Mouse (Mus musculus) CH12.LX (cell line): ENCODE results near the gene Ube2s. TPM values are rescaled to one million over a fixed set of nuclear protein-coding genes. Genes with fewer than 3 reads are reported as not detected.
A peak's percentile ranks its signal among the peaks of the same experiment; 100 is the strongest.

Experiments
- DNase-seq: peaks from one replicate; pipeline ENCODE4 v3.0.0-alpha.2; 2013; ENCODE audit errors: extremely low read depth
- H3K27ac ChIP-seq: 2 replicates; pipeline ENCODE4 v1.5.1; 2012; ENCODE audit warnings: low read depth, mild to moderate bottlenecking, control low read depth, moderate library complexity; ENCODE audit not compliant: insufficient read depth
- H3K27me3 ChIP-seq: replicated peaks from 2 replicates; pipeline ENCODE3; 2012; ENCODE audit warnings: inconsistent platforms
- H3K36me3 ChIP-seq, 2 experiments: replicated peaks in 1 of 2; 2 replicates each; pipeline versions ENCODE3 to v1.6.1; 2012; ENCODE audit warnings: inconsistent platforms in 1 of 2, low read length in 1 of 2, mild to moderate bottlenecking in 1 of 2, mixed read lengths in 1 of 2, moderate library complexity in 1 of 2; ENCODE audit not compliant: control insufficient read depth in 1 of 2, insufficient read depth in 1 of 2
- H3K4me1 ChIP-seq, 2 experiments: 2 replicates each; pipeline ENCODE4 v1.6.1; 2012; ENCODE audit warnings: inconsistent platforms in 1 of 2, moderate library complexity in 1 of 2; ENCODE audit not compliant: insufficient read depth in 2 of 2, control insufficient read depth in 1 of 2
- H3K4me2 ChIP-seq: 2 replicates; pipeline ENCODE4 v1.6.1; 2012; ENCODE audit warnings: low read depth, mild to moderate bottlenecking, control low read depth; ENCODE audit not compliant: poor library complexity, insufficient read depth, severe bottlenecking
- H3K4me3 ChIP-seq, 3 experiments: fragments of 150-350 bp in 1 of 3; sonication (generic) in 1 of 3; replicated peaks in 1 of 3; 2 replicates each; pipeline versions ENCODE3 to v1.5.1; 2011 to 2012; ENCODE audit warnings: low read depth in 2 of 3, low read length in 2 of 3, mild to moderate bottlenecking in 2 of 3, moderate library complexity in 2 of 3, control low read depth in 1 of 3, improper control_type of control experiment in 1 of 3, inconsistent platforms in 1 of 3, mixed read lengths in 1 of 3; ENCODE audit not compliant: poor library complexity in 1 of 3
- H3K79me2 ChIP-seq: replicated peaks from 2 replicates; pipeline ENCODE4 v1.6.1; 2012; ENCODE audit warnings: mild to moderate bottlenecking, moderate library complexity; ENCODE audit not compliant: control insufficient read depth, poor library complexity, insufficient read depth, severe bottlenecking; ENCODE audit errors: extremely low read depth
- H3K9ac ChIP-seq: 2 replicates; pipeline ENCODE4 v1.6.1; 2012; ENCODE audit warnings: low read depth, mild to moderate bottlenecking, control low read depth, moderate library complexity; ENCODE audit not compliant: insufficient read depth
- H3K9me3 ChIP-seq: replicated peaks from 2 replicates; pipeline ENCODE3; 2012; ENCODE audit warnings: low read length, inconsistent platforms, mixed read lengths
- BHLHE40 ChIP-seq: IDR thresholded peaks from 2 replicates; pipeline ENCODE4 v1.6.1; 2011; ENCODE audit warnings: mild to moderate bottlenecking, low read depth, low read length, improper control_type of control experiment
- CHD2 ChIP-seq: IDR thresholded peaks from 2 replicates; pipeline ENCODE4 v1.6.1; 2011; ENCODE audit warnings: low read length, improper control_type of control experiment
- E2F4 ChIP-seq: IDR thresholded peaks from 2 replicates; pipeline ENCODE4 v1.6.1; 2011; ENCODE audit warnings: low read depth, low read length, improper control_type of control experiment; ENCODE audit not compliant: insufficient replicate concordance
- ETS1 ChIP-seq: conservative IDR thresholded peaks from 2 replicates; pipeline ENCODE4 v1.6.1; 2012; ENCODE audit warnings: low read depth, mild to moderate bottlenecking, inconsistent platforms, low read length, improper control_type of control experiment, moderate library complexity
- HCFC1 ChIP-seq: IDR thresholded peaks from 2 replicates; pipeline ENCODE4 v1.6.1; 2012; ENCODE audit warnings: low read depth, mild to moderate bottlenecking, inconsistent platforms, low read length, improper control_type of control experiment
- IRF4 ChIP-seq: IDR thresholded peaks from 2 replicates; pipeline ENCODE4 v1.6.1; 2014; ENCODE audit warnings: low read depth, mild to moderate bottlenecking, inconsistent platforms, low read length, improper control_type of control experiment
- JUN ChIP-seq: IDR thresholded peaks from 2 replicates; pipeline ENCODE4 v1.6.1; 2011; ENCODE audit warnings: low read depth, mild to moderate bottlenecking, low read length, improper control_type of control experiment, moderate library complexity; ENCODE audit not compliant: insufficient read depth
- KAT2A ChIP-seq: IDR thresholded peaks from 2 replicates; pipeline ENCODE4 v1.6.1; 2012; ENCODE audit warnings: low read length, improper control_type of control experiment, inconsistent platforms; ENCODE audit not compliant: insufficient replicate concordance
- MAZ ChIP-seq: IDR thresholded peaks from 2 replicates; pipeline ENCODE4 v1.6.1; 2012; ENCODE audit warnings: low read depth, mild to moderate bottlenecking, inconsistent platforms, low read length, improper control_type of control experiment, moderate library complexity
- MXI1 ChIP-seq: IDR thresholded peaks from 2 replicates; pipeline ENCODE4 v1.6.1; 2011; ENCODE audit warnings: mild to moderate bottlenecking, low read depth, low read length, improper control_type of control experiment
- NRF1 ChIP-seq: IDR thresholded peaks from 2 replicates; pipeline ENCODE4 v1.6.1; 2014; ENCODE audit warnings: low read depth, mild to moderate bottlenecking, inconsistent platforms, low read length, improper control_type of control experiment, moderate library complexity
- RAD21 ChIP-seq: IDR thresholded peaks from 2 replicates; pipeline ENCODE4 v1.6.1; 2011; ENCODE audit warnings: low read depth, mild to moderate bottlenecking, low read length, improper control_type of control experiment, moderate library complexity
- RCOR1 ChIP-seq: conservative IDR thresholded peaks from 2 replicates; pipeline ENCODE4 v1.6.1; 2012; ENCODE audit warnings: low read depth, mild to moderate bottlenecking, inconsistent platforms, low read length, improper control_type of control experiment
- SIN3A ChIP-seq: IDR thresholded peaks from 2 replicates; pipeline ENCODE4 v1.6.1; 2012; ENCODE audit warnings: low read length, improper control_type of control experiment, inconsistent platforms
- TCF12 ChIP-seq: IDR thresholded peaks from 2 replicates; pipeline ENCODE4 v1.6.1; 2014; ENCODE audit warnings: low read depth, mild to moderate bottlenecking, inconsistent platforms, low read length, improper control_type of control experiment
- USF1 ChIP-seq: IDR thresholded peaks from 2 replicates; pipeline ENCODE4 v1.6.1; 2014; ENCODE audit warnings: low read depth, mild to moderate bottlenecking, inconsistent platforms, low read length, improper control_type of control experiment
- USF2 ChIP-seq: conservative IDR thresholded peaks from 2 replicates; pipeline ENCODE4 v1.6.1; 2011; ENCODE audit warnings: low read depth, low read length, improper control_type of control experiment
- ZMIZ1 ChIP-seq: IDR thresholded peaks from 2 replicates; pipeline ENCODE4 v1.6.1; 2012; ENCODE audit warnings: low read depth, mild to moderate bottlenecking, inconsistent platforms, low read length, improper control_type of control experiment
- ZNF384 ChIP-seq: IDR thresholded peaks from 2 replicates; pipeline ENCODE4 v1.6.1; 2012; ENCODE audit warnings: low read depth, low read length, improper control_type of control experiment, inconsistent platforms
- dilution Hi-C: fragments of 300-500 bp; cut with MboI; formaldehyde crosslinking; loops from 2 replicates; pipeline ENCODE4 v1.14.3; 2020; ENCODE audit warnings: low sequenced_read_pairs; ENCODE audit not compliant: extremely low pct_unique_long_range_greater_than_20kb, extremely low pct_ligation_motif_present
- in situ Hi-C: fragments of 300-500 bp; cut with MboI; formaldehyde crosslinking; loops from 3 replicates; pipeline ENCODE4 v1.14.3; 2019; ENCODE audit warnings: low sequenced_read_pairs, low pct_ligation_motif_present, low pct_unique_long_range_greater_than_20kb, mixed read lengths
- polyA plus RNA-seq: library from polyadenylated mRNA; unstranded; fragments of >175 nt; gene quantifications from 2 replicates; pipeline ENCODE4 v1.2.1, GENCODE M21; 2012; ENCODE audit warnings: low read depth; ENCODE audit not compliant: insufficient read length
- total RNA-seq, 2 experiments: library from RNA; depleted of rRNA; stranded (reverse); fragments of 300-350 nt in 1 of 2; fragments of >200 nt in 1 of 2; gene quantifications; 2 replicates each; pipeline ENCODE4 v1.2.3; 2012 to 2014

The Ube2s gene
- total and polyA plus RNA-seq, 3 experiments = 238 to 825 (median 392) TPM

GRCm38 (mm10) chr7:4842634-4843131 is 30.3 kb upstream of the Ube2s start:
- TF ChIP-seq USF1 (no peak), KAT2A (no peak), NRF1 (peak; percentile 72)
- TF ChIP-seq, all 38 proteins: peak for 1
- H3K4me2 ChIP-seq = peak overlapping the region; percentile 73

DNA sequence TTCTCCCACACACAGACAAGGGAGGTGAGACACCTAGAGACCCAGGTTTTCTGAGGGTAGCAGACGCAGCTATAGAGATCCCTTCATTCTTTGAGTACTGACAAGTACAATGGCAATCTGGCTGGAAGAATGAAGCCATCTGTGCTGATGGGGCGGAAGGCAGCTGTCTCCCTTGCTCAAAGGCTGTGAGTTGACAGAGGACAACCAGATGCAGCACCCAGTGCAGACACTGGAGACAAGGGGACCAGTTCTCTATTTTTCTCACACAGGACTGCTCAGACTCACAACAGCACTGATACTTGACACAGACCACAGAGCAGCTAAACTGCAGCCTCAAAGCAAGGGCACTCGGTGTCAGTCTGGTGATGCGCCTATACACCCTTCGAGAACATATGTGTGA is 29.7 kb upstream of the Ube2s start:
- no peak for DNase-seq
- peaks cover 57% of the 10 kb centered on the region for H3K27me3 ChIP-seq
- peaks cover 7 to 15% of the 10 kb centered on the region in 2 experiments for H3K4me1 ChIP-seq
- no peaks in the 10 kb centered on the region for H3K9me3 ChIP-seq
- H3K36me3 ChIP-seq = no peaks in the 10 kb centered on the region
- no peak overlapping the region for H3K9ac ChIP-seq
- in situ Hi-C loops = no loop called here
- 0 out of 2 replicates have a peak overlapping the region, but pooled peaks have one; percentile 73 for H3K4me2 ChIP-seq
- no peak overlapping the region for H3K27ac ChIP-seq
- dilution Hi-C loops = no loop called here
- TF ChIP-seq JUN = no peak
- no peak for TF ChIP-seq BHLHE40
- TF ChIP-seq ZNF384 = no peak
- no peak for TF ChIP-seq KAT2A
- TF ChIP-seq HCFC1 = no peak
- no peak for TF ChIP-seq RAD21
- TF ChIP-seq TCF12 = no peak
- TF ChIP-seq ETS1 = no peak
- TF ChIP-seq MXI1 = no peak
- no peak for TF ChIP-seq E2F4
- no peak for TF ChIP-seq NRF1
- TF ChIP-seq MAZ = no peak
- TF ChIP-seq SIN3A = no peak
- TF ChIP-seq USF2 = no peak
- TF ChIP-seq ZMIZ1 = no peak
- no peak for TF ChIP-seq RCOR1
- TF ChIP-seq CHD2 = no peak
- no peak for TF ChIP-seq IRF4
- TF ChIP-seq, all 38 proteins: peak for 0
- no peaks in the 10 kb centered on the region for H3K79me2 ChIP-seq
- no peak overlapping the region for H3K4me3 ChIP-seq

More at GRCm38 (mm10) chr7:4842634-4843131, 30.3 kb upstream of the Ube2s start:
- peaks cover 7 to 15% of the 10 kb centered on the region in 2 experiments for H3K4me1 ChIP-seq
- H3K27ac ChIP-seq = no peak overlapping the region
- dilution Hi-C loops (no loop called here), in situ Hi-C loops (no loop called here)
- H3K36me3 ChIP-seq = no peaks in the 10 kb centered on the region
- H3K27me3 ChIP-seq = peaks cover 51% of the 10 kb centered on the region
- H3K9ac ChIP-seq = peak overlapping the region; percentile 34; the same call in 1 of the 2 replicates
- no peaks in the 10 kb centered on the region for H3K79me2 ChIP-seq
- no peaks in the 10 kb centered on the region for H3K9me3 ChIP-seq
- peak overlapping the region in 2 of 3 experiments; percentile 23 to 25 for H3K4me3 ChIP-seq
- DNase-seq = peak; percentile 57
